Mouse (Mus musculus) kidney, postnatal 14 days (tissue): Measurements from ENCODE around the gene Fnd3c2.
"Not testable (repeated sequence)": the region's sequence is repeated elsewhere in the genome, so short reads cannot be mapped to it uniquely, and the experiment has no call there.

Experiments used
- DNase-seq: peaks from one replicate; pipeline ENCODE4 v3.0.0; 2022; ENCODE audit warnings: mixed read lengths

Fnd3c2 gene

GRCm38 (mm10) chrX:106255276-106255675 is at the start of gene Fnd3c2:
Fnd3c2 (minus strand) TSS chrX:106255376.
- DNase-seq = no peak

- no peak for DNase-seq
These were observed 29.3 kb upstream of the Fnd3c2 start for GRCm38 (mm10) chrX:106284441-106284840.

GRCm38 (mm10) chrX:106221058-106221457 is 34.1 kb downstream of the Fnd3c2 start, which contains the start of gene Taf9b:
Taf9b (minus strand) TSS chrX:106221158.
- no peak for DNase-seq

- DNase-seq = peak; percentile 71
These were observed 35.8 kb downstream of the Fnd3c2 start for GRCm38 (mm10) chrX:106219171-106220032.

- DNase-seq = no peak
These were observed 46.1 kb downstream of the Fnd3c2 start for GRCm38 (mm10) chrX:106209100-106209499.

GRCm38 (mm10) chrX:106198904-106199303 is 56.3 kb downstream of the Fnd3c2 start:
- no peak for DNase-seq

- no peak for DNase-seq
These were observed 57.9 kb downstream of the Fnd3c2 start for GRCm38 (mm10) chrX:106197308-106197707.

GRCm38 (mm10) chrX:106194361-106194760 is 60.8 kb downstream of the Fnd3c2 start:
- not testable (repeated sequence) for DNase-seq

GRCm38 (mm10) chrX:106190091-106190490 is 65.1 kb downstream of the Fnd3c2 start:
- no peak for DNase-seq

GRCm38 (mm10) chrX:106189356-106189755 is 65.8 kb downstream of the Fnd3c2 start:
- no peak for DNase-seq

- peak; percentile 34 for DNase-seq
These were observed 67.4 kb downstream of the Fnd3c2 start for GRCm38 (mm10) chrX:106187737-106188136.

GRCm38 (mm10) chrX:106186713-106187649 is 68.2 kb downstream of the Fnd3c2 start, which contains the start of gene Pgk1:
Pgk1 (plus strand) TSS chrX:106187100.
- DNase-seq = peak; percentile 95

- no peak for DNase-seq
These were observed 69.5 kb downstream of the Fnd3c2 start for GRCm38 (mm10) chrX:106185706-106186105.
